9 mouse cellular contexts compared by ENCODE assay signal in the genomic region with DNA sequence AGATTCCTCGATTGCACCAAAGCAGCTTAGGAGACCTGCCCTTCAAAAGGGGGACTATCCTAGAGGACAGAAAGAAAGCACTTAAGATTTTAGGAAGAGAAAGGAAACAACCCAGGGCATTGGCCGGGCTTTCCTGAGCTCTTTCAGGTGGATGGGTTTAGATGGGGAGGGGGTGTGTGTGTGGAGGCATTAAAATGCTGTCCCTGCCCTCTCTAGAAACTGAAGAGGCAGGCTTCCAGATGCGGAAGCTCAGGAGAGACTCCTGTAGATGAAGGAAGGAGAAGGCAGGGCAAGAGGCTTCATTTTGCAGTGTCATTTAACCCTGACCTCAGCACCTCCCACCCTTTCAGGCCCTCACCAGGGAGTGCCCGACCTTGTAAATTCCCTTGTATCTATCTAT.
DNase-seq lines count a peak whose midpoint lies in the region; ATAC-seq and TF ChIP-seq lines count a peak whose summit lies in the region.
"Had no signal": no experiment of that assay in that cellular context is flagged by ENCODE, and none has a peak within 500 bp of the region (broad histone marks: within the 10 kb centered on the region; RNA-seq: fewer than 3 reads in every experiment).

No protein-coding gene starts in this region.

- H3K4me3 ChIP-seq in layer of hippocampus, adult 2 months: peak overlapping the region; percentile 66
- peak overlapping the region; percentile 47 for H3K4me3 ChIP-seq in embryonic facial prominence, embryonic 11.5 days (ENCODE audit: low read depth, low read length)
- peak overlapping the region; percentile 60 for H3K4me3 ChIP-seq in hindbrain, embryonic 15.5 days
- H3K4me3 ChIP-seq in neural tube, embryonic 12.5 days: peak overlapping the region; percentile 54

- no peaks in the 10 kb centered on the region; the same call in 1 of the 2 replicates for H3K27me3 ChIP-seq in embryonic facial prominence, embryonic 11.5 days (ENCODE audit: control insufficient read depth, insufficient read depth, low read length)
- H3K27me3 ChIP-seq in hindbrain, embryonic 15.5 days: no peaks in the 10 kb centered on the region
- H3K27me3 ChIP-seq in neural tube, embryonic 12.5 days (replicated peaks): 0 out of 2 replicates have a peak, but pooled peaks cover 4% of the 10 kb centered on the region

- TF ChIP-seq CTCF in layer of hippocampus, adult 2 months (conservative IDR thresholded peaks at IDR 0.05): no peak

- WGBS in embryonic facial prominence, embryonic 11.5 days: 3% methylated on average over 4 of the region's 4 CpGs
- 0% methylated on average over 4 of the region's 4 CpGs for WGBS in hindbrain, embryonic 15.5 days
- under 1% methylated on average over 4 of the region's 4 CpGs for WGBS in neural tube, embryonic 12.5 days

- peak overlapping the region; percentile 72 for H3K27ac ChIP-seq in layer of hippocampus, adult 2 months
- no peak overlapping the region for H3K27ac ChIP-seq in embryonic facial prominence, embryonic 11.5 days (replicated peaks; ENCODE audit: low read depth, low read length)
- peak overlapping the region; percentile 88 for H3K27ac ChIP-seq in hindbrain, embryonic 15.5 days (replicated peaks)
- H3K27ac ChIP-seq in neural tube, embryonic 12.5 days: peak overlapping the region; percentile 42; the same call in 1 of the 2 replicates

- H3K4me1 ChIP-seq in embryonic facial prominence, embryonic 11.5 days (ENCODE audit: control insufficient read depth, insufficient read depth, low read length): no peaks in the 10 kb centered on the region; the same call in 1 of the 2 replicates
- H3K4me1 ChIP-seq in hindbrain, embryonic 15.5 days (replicated peaks): peaks cover 7% of the 10 kb centered on the region; the same call in 1 of the 2 replicates
- H3K4me1 ChIP-seq in neural tube, embryonic 12.5 days: peaks cover 8% of the 10 kb centered on the region; the same call in 1 of the 2 replicates

- ATAC-seq in embryonic facial prominence, embryonic 11.5 days (replicated peaks; ENCODE audit: insufficient number of reproducible peaks, low FRiP score, low TSS enrichment, low read depth): no peak
- peak; percentile 60 for ATAC-seq in hindbrain, embryonic 15.5 days (ENCODE audit: low FRiP score, low read depth)
- ATAC-seq in neural tube, embryonic 12.5 days (ENCODE audit: low FRiP score, low read depth): peak; percentile 25

- H3K9ac ChIP-seq in embryonic facial prominence, embryonic 11.5 days (replicated peaks; ENCODE audit: low read length): peak overlapping the region; percentile 51
- H3K9ac ChIP-seq in hindbrain, embryonic 15.5 days: peak overlapping the region; percentile 70
- peak overlapping the region; percentile 66 for H3K9ac ChIP-seq in neural tube, embryonic 12.5 days

- H3K36me3 ChIP-seq in embryonic facial prominence, embryonic 11.5 days (replicated peaks; ENCODE audit: control insufficient read depth, insufficient read depth, low read depth, low read length): no peaks in the 10 kb centered on the region
- H3K36me3 ChIP-seq in hindbrain, embryonic 15.5 days: no peaks in the 10 kb centered on the region
- no peaks in the 10 kb centered on the region for H3K36me3 ChIP-seq in neural tube, embryonic 12.5 days

- DNase-seq in layer of hippocampus, adult 2 months (ENCODE audit: low spot score in 2 of 2): no peak
- DNase-seq in layer of hippocampus, adult 8-10 months (ENCODE audit: low spot score in 2 of 2): no peak
- DNase-seq in embryonic facial prominence, embryonic 11.5 days (ENCODE audit: low spot score): peak; percentile 24
- DNase-seq in urinary bladder, postnatal 25 days (ENCODE audit: low spot score): no peak
- no peak for DNase-seq in urinary bladder, adult 2 months (ENCODE audit: low spot score)
- no peak for DNase-seq in layer of hippocampus, adult 11-12 months (ENCODE audit: low spot score)
- DNase-seq: lung, postnatal 14 days had no signal

- peak overlapping the region; percentile 87 for H3K4me2 ChIP-seq in embryonic facial prominence, embryonic 11.5 days (ENCODE audit: low read depth, low read length)
- H3K4me2 ChIP-seq in hindbrain, embryonic 15.5 days: peak overlapping the region; percentile 75
- peak overlapping the region; percentile 92 for H3K4me2 ChIP-seq in neural tube, embryonic 12.5 days (replicated peaks)

- H3K9me3 ChIP-seq in embryonic facial prominence, embryonic 11.5 days (replicated peaks; ENCODE audit: control insufficient read depth, low read length): no peaks in the 10 kb centered on the region
- no peaks in the 10 kb centered on the region for H3K9me3 ChIP-seq in hindbrain, embryonic 15.5 days
- H3K9me3 ChIP-seq in neural tube, embryonic 12.5 days: no peaks in the 10 kb centered on the region
